ENCODE assay signal across 8 mouse cellular contexts in the genomic region with DNA sequence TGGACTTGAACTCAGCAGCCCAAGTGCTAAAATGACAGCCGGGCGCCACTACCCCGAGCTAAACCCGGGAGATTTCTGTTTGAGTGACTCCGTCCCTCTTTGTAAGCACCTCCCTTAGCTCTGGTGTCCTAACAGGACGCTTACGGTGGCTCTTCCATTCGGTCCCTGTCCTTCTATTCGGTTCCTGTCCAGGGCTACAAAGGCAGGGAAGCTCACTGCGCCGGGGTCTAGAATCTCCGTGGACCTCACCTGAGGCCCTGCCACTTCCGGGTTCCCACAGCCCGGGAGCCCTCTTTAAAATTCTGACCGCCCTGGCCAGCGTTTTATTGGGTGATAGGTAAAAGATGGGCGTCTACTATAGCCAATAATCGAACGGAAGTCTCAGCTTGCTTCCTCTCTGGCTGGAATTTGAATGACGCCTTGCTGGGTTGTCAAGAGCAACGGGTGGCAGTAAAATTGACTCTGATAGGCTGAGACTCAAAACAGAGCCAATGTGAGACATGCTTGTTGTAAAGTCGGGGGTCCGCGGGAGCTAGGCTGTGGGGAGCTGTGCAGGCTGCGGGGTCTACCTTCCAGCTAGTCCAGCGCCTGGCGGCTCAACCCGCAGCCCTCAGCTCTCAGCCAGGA. TPM values are rescaled to one million over a fixed set of nuclear protein-coding genes. Genes with fewer than 3 reads are reported as not detected.
DNase-seq lines count a peak whose midpoint lies in the region; ATAC-seq lines count a peak whose summit lies in the region.

A gene (minus strand): TSS at position 295 of the 627 bp plus-strand sequence.
A gene (plus strand): TSS at position 494 of the 627 bp plus-strand sequence.

- H3K4me3 ChIP-seq in hindbrain, embryonic 12.5 days: peak within 1 kb of the TSS; percentile 61

- H3K27me3 ChIP-seq in hindbrain, embryonic 12.5 days: no peaks in the 10 kb centered on the region

- peak; percentile 97 for DNase-seq in NIH3T3 (ENCODE audit: low read depth)
- DNase-seq in cerebellum, postnatal 10 days: peak; percentile 95
- DNase-seq in frontal cortex, postnatal 10 days (ENCODE audit: low spot score in 2 of 2): peak; percentile 96
- peak; percentile 98 to 99 for DNase-seq in layer of hippocampus, postnatal 14 days (ENCODE audit: low spot score in 2 of 2)
- peak; percentile 91 for DNase-seq in lung, postnatal 14 days
- peak; percentile 98 for DNase-seq in retina, adult 2 months (ENCODE audit: low read depth, low spot score)
- DNase-seq in thymus, postnatal 36 days: peak; percentile 92 to 93

- peak within 1 kb of the TSS; percentile 81 for H3K4me2 ChIP-seq in hindbrain, embryonic 12.5 days (replicated peaks)

- H3K9ac ChIP-seq in hindbrain, embryonic 12.5 days: peak within 1 kb of the TSS; percentile 71

- peaks cover 21% of the 10 kb centered on the region for H3K4me1 ChIP-seq in hindbrain, embryonic 12.5 days

- H3K27ac ChIP-seq in hindbrain, embryonic 12.5 days: no peak within 1 kb of the TSS

- no peaks in the 10 kb centered on the region for H3K9me3 ChIP-seq in hindbrain, embryonic 12.5 days (replicated peaks)

- H3K36me3 ChIP-seq in hindbrain, embryonic 12.5 days: peaks cover 43% of the 10 kb centered on the region

- ATAC-seq in hindbrain, embryonic 12.5 days (ENCODE audit: low FRiP score): peak; percentile 98

- under 1% methylated on average over 28 of the region's 28 CpGs for WGBS in hindbrain, embryonic 12.5 days

RNA-seq across cellular contexts. Expression of the first gene that starts in this region (rescaled TPM):
- polyA plus RNA-seq in hindbrain, embryonic 12.5 days (2016; fragmentation: Nextera tagmentation; extraction: Ambion mirVana): 21.1 and 24.4 TPM in 2 replicates
- total RNA-seq in layer of hippocampus, postnatal 14 days (2021): 1 to 10 TPM; 7.1 to 7.2 TPM

RNA-seq across cellular contexts. Expression of the second gene that starts in this region (rescaled TPM):
- polyA plus RNA-seq in hindbrain, embryonic 12.5 days (2016; fragmentation: Nextera tagmentation; extraction: Ambion mirVana): 38.9 and 41.0 TPM in 2 replicates
- 10 to 100 TPM; 19.4 to 20.5 TPM for total RNA-seq in layer of hippocampus, postnatal 14 days (2021)
